Mouse (Mus musculus) frontal cortex, postnatal 36 days (tissue): ENCODE data around the gene Sec16a.
"Not testable (repeated sequence)": the region's sequence is repeated elsewhere in the genome, so short reads cannot be mapped to it uniquely, and the experiment has no call there.

ENCODE experiments used
- DNase-seq, 2 experiments: peaks; one replicate each; pipeline ENCODE4 v3.0.0; 2022; ENCODE audit warnings: low spot score in 2 of 2

Gene Sec16a

GRCm38 (mm10) chr2:26389154-26389690 lies 55.8 kb downstream of the Sec16a start, which contains the start of the genes Entr1 and Pmpca:
Gene Entr1 (minus strand): TSS chr2:26389316.
Gene Pmpca (plus strand): TSS chr2:26389339.
- peak; percentile 83 to 86 for DNase-seq

DNA sequence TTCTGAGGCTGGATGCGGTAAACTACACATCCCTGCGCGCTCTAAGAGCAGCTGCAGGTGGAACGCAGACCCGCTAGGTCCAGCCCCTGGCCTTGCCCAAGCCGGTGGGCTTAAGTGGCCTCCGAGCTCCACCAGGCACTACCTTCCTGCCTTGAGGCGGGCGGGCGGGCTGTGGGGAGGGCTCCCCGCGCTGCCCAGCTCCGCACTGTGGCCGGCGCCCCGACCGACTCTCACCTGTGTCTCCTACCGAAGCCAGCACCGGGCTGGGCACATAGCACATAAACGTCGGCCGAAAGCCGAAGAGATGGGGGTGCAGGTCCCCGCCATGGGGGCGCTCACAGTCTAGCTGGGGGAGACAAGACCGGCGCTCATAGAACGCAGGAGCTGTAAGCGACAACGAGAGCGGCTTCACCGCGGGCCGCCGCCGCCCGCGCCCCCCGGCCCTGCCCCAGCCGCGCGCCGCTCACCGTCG lies 56.3 kb downstream of the Sec16a start:
- DNase-seq = no peak

DNA sequence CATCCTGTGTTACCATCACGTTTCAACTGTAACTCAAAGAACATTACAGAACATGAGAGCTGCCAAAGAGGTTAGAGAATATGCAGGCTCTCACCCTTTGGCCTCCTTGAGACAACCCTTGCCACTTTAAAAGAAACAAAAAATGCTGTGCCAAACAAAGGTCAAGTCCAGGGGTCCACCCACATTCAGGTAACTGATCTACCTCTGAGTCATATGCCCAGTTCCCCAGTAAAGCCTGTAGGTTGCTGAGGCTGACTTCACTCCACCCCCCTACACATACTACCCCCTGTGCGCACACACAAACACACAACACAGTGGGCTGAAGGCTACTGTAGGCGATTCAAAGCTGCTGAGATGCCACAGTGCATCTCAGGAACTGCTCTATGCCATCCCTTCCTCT lies 57.3 kb downstream of the Sec16a start:
- DNase-seq = no peak

GRCm38 (mm10) chr2:26380871-26381270 lies 64.1 kb downstream of the Sec16a start:
- DNase-seq = not testable (repeated sequence)

DNA sequence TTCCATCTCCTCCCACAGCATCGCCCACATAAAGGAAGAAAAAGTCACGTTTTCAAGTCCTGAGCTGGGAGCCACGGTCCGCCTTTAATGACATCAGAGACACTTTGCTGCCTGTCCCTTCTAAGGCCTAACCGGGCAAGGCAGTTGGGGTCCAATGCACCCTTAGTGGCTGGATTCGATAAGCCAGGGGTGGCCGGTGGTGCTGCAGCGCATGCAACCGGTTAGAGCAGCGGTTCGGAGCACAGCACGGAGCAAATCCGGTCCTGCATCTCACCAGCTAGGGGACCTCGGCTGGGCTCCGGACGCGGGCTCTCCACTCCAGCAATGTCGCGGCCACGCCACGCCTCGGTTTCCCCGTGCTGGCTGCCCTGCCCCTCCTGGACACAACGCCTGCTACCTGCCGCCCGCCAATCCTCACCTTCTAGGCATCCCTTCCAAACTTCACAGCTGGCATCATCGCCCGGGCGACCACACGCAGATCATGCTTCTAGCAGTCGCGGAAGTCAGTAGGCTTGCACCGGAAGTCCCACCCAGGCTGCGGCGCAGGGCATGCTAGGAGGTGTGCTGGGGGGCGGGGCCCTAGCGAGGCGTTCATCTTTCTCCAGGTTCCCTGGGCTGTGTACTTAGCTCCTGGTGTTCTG lies 64.8 kb downstream of the Sec16a start, which contains the start of gene Snapc4:
Snapc4 (minus strand) TSS at position 523 of the 641 bp plus-strand sequence.
- peak; percentile 84 for DNase-seq

- DNase-seq = no peak
Measured at GRCm38 (mm10) chr2:26372396-26372795, 72.6 kb downstream of the Sec16a start.

GRCm38 (mm10) chr2:26368572-26368971 lies 76.4 kb downstream of the Sec16a start:
- no peak for DNase-seq

DNA sequence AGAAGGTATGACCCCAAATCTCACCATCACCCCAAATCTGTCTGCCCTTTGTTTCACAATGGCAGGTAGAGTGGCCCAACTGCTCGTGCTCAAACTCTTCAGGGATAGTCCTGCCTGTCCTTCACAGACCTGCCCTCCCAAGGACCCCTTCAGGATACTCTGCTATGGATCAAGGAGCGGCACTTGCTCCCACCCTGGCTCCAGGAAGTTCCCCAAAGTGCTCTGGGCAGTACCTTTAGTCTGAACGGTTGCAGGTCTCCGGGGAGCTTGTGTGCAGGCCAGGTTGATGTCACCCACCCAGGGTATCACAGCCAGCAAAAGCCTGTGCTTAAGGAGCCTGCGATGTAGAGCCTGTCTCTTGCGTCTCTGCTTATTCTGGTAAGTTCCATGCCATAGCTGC lies 77.1 kb downstream of the Sec16a start:
- no peak for DNase-seq

GRCm38 (mm10) chr2:26364738-26365465 lies 80.1 kb downstream of the Sec16a start:
- no peak for DNase-seq

DNA sequence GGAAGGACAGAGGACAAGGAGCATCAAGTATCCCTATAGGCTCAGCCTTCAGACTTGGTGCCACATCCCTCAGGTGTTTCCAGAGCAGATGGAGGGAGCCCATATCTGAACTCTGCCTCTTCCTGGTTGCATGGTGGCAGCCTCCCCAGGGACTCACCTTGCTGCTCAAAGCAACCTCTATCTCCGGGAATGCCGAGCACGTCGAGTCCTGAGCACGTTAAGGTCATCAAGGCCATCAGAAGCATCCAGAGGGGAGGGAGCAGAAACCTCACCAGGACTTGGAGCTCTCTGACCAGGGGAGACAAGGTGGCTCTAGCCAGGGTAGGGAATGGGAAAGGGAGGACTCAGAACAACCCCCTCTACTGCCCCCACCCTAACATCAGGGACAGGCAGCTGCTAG lies 81.5 kb downstream of the Sec16a start:
- no peak for DNase-seq

DNA sequence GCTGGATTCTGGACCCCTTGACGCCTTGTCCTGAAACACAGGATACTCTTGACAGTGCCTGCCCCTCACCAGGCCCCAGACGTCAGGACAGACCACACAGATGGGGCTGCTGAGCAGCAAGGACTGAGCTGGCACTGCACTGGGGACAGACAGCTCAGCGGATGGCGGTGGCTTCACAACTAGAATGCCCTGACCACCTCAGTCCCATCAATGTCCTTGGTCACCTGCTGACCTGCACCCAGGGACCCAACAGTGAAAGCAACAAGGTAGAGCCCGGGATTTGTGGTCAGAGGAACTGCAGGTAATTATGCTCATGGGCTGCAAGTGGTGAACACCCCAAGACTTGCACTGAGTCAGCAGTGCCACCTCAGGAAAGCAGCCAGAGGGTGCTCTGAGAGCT lies 82.0 kb downstream of the Sec16a start:
- no peak for DNase-seq

DNA sequence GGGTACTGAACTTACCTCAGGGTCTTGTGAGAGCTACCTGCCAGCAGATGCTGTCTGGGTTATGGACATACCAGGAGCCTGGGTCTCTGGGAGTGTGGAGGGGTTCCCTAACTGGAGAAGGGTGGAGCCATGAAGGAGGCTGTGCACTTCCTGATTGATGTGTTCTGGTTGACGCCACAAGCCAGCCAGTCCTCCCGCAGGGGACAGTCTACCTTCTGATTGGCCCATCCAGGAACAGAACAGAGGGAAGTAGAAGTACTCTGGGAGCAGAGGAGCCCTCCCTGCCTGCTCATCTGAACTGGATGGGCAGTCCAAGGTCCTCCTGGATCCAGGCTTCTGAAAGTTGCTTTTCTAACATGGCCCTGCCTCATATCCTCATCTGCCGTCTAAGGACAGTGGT lies 84.2 kb downstream of the Sec16a start, which contains the start of gene Card9:
Card9 (minus strand) TSS at position 147 of the 400 bp plus-strand sequence.
- no peak for DNase-seq

DNA sequence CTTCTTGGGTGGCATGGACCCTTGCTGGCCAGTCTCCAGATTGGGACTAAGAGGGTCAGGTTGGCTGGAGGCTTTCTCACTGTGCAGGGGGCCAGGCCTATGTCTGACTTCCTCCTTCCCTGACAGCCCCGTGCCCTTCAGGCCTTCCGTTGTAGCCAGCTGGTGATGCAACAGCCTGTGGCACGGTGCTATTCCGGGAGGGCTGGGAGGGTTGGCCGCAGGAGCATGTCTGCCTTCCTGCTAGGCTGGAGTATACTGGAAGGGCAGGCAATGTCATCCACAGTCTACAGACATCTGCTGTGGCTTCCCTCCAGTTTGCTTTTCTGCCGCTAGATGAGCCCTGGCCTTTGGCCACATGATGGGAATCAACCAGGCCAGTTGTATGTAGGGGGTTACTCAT lies 85.0 kb downstream of the Sec16a start:
- DNase-seq = no peak
